Mouse (Mus musculus): Measurements from ENCODE around the gene Meis1. TPM values are rescaled to one million over a fixed set of nuclear protein-coding genes. Genes with fewer than 3 reads are reported as not detected.

Meis1 gene
- polyA plus RNA-seq, 1 experiment, result not detected

- H3K4me1 ChIP-seq (ENCODE audit: control insufficient read depth, insufficient read depth, low read length), result 0 out of 2 replicates have a peak, but pooled peaks cover 4% of the 10 kb centered on the region
- no peak overlapping the region for H3K27ac ChIP-seq (ENCODE audit: insufficient read depth, low read depth, low read length)
- TF ChIP-seq POLR2A (IDR thresholded peaks at IDR 0.05; ENCODE audit: insufficient read depth, low read depth, low read length) (no peak), CTCF (IDR thresholded peaks at IDR 0.05; ENCODE audit: insufficient read depth, low read depth, low read length) (no peak)
- no peak overlapping the region for H3K4me3 ChIP-seq (ENCODE audit: insufficient read depth, low read depth, low read length)
- WGBS, result 82% methylated on average over 7 of the region's 7 CpGs
Observed at GRCm38 (mm10) chr11:18983294-18983693, 35.5 kb downstream of the Meis1 start.

- TF ChIP-seq POLR2A (IDR thresholded peaks at IDR 0.05; ENCODE audit: insufficient read depth, low read depth, low read length) (no peak), CTCF (IDR thresholded peaks at IDR 0.05; ENCODE audit: insufficient read depth, low read depth, low read length) (no peak)
- Histone ChIP-seq H3K27ac (ENCODE audit: insufficient read depth, low read depth, low read length) (no peak overlapping the region), H3K4me1 (ENCODE audit: control insufficient read depth, insufficient read depth, low read length) (0 out of 2 replicates have a peak, but pooled peaks cover 4% of the 10 kb centered on the region), H3K4me3 (ENCODE audit: insufficient read depth, low read depth, low read length) (no peak overlapping the region)
- 56% methylated on average over 3 of the region's 3 CpGs for WGBS
Observed at GRCm38 (mm10) chr11:18982331-18982730, 36.5 kb downstream of the Meis1 start.

- TF ChIP-seq POLR2A (IDR thresholded peaks at IDR 0.05; ENCODE audit: insufficient read depth, low read depth, low read length) (no peak), CTCF (IDR thresholded peaks at IDR 0.05; ENCODE audit: insufficient read depth, low read depth, low read length) (no peak)
- no peak overlapping the region for H3K4me3 ChIP-seq (ENCODE audit: insufficient read depth, low read depth, low read length)
- H3K27ac ChIP-seq (ENCODE audit: insufficient read depth, low read depth, low read length), result no peak overlapping the region
- H3K4me1 ChIP-seq (ENCODE audit: control insufficient read depth, insufficient read depth, low read length), result 0 out of 2 replicates have a peak, but pooled peaks cover 4% of the 10 kb centered on the region
- WGBS, result 41% methylated on average over 4 of the region's 4 CpGs
Observed at GRCm38 (mm10) chr11:18981367-18981766, 37.4 kb downstream of the Meis1 start.

DNA sequence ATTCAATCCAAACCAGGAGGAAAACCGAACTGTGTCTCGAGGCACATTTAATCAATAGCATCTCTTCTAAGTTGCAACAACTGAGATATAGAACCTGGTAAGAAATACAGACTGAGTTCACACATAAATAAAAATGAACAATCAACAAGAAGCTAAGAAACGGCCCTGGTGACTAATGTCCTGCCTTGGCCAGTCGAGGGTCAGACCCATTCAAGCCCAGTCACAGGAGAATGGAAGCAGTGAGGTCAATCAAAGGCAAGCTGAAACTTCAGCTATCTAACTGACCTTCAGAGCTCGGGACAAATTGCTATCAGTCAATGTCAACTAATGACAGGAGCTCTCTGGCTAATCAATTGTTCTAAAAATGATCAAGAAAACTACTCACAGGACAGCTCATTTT lies 38.2 kb downstream of the Meis1 start:
- TF ChIP-seq POLR2A (IDR thresholded peaks at IDR 0.05; ENCODE audit: insufficient read depth, low read depth, low read length), result no peak
- TF ChIP-seq CTCF (IDR thresholded peaks at IDR 0.05; ENCODE audit: insufficient read depth, low read depth, low read length), result no peak

DNA sequence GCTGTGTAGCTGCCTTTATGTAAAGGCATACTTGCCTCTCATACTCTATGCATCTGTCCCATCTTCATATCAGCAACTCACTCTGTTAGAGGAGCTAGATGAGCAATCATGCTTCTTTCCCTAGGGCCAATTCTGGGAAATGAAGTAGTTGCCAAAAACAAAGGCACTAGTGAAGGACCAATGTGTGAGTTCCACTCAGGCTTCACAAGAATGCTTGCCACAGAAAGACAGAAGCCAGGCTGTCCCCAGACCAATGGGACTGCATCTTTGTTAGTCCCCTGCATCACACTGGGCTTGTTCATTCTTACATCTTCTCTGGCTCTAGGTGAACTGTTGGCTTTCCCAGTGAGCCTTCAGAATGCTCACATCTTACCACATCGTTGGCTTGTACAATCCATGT lies 43.7 kb downstream of the Meis1 start:
- no peak for TF ChIP-seq POLR2A (IDR thresholded peaks at IDR 0.05; ENCODE audit: insufficient read depth, low read depth, low read length)
- no peak for TF ChIP-seq CTCF (IDR thresholded peaks at IDR 0.05; ENCODE audit: insufficient read depth, low read depth, low read length)
- Histone ChIP-seq H3K4me3 (ENCODE audit: insufficient read depth, low read depth, low read length) (no peak overlapping the region), H3K4me1 (ENCODE audit: control insufficient read depth, insufficient read depth, low read length) (no peaks in the 10 kb centered on the region), H3K27ac (ENCODE audit: insufficient read depth, low read depth, low read length) (no peak overlapping the region)
- WGBS, result 92% methylated on average over 1 of the region's 1 CpGs

More for the DNA sequence above, 38.2 kb downstream of the Meis1 start:
- 51% methylated on average over 5 of the region's 5 CpGs for WGBS
- H3K4me1 ChIP-seq (ENCODE audit: control insufficient read depth, insufficient read depth, low read length), result 0 out of 2 replicates have a peak, but pooled peaks cover 4% of the 10 kb centered on the region
- H3K4me3 ChIP-seq (ENCODE audit: insufficient read depth, low read depth, low read length), result no peak overlapping the region
- H3K27ac ChIP-seq (ENCODE audit: insufficient read depth, low read depth, low read length), result no peak overlapping the region

DNA sequence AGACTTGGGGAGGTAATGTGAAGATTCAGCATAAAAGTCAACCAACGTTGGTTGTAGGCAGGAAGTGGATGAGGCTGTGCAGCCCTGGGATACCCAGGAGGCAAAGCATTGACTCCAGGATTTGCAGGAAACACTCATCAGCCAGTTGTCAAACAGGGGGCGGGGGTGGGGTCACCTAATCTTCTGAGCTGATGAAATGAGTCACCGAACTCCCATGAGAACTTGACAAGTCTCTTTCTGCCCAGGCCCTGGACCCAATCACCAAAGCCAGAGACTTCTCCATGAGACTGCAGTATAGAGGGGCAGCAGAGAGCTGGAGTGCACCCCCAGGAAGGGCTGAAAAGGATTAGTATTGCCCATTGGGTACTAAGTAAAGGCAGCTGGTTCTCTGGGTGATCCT lies 45.0 kb downstream of the Meis1 start:
- TF ChIP-seq POLR2A (IDR thresholded peaks at IDR 0.05; ENCODE audit: insufficient read depth, low read depth, low read length), result no peak
- no peak for TF ChIP-seq CTCF (IDR thresholded peaks at IDR 0.05; ENCODE audit: insufficient read depth, low read depth, low read length)
- Histone ChIP-seq H3K27ac (ENCODE audit: insufficient read depth, low read depth, low read length) (no peak overlapping the region), H3K4me3 (ENCODE audit: insufficient read depth, low read depth, low read length) (no peak overlapping the region), H3K4me1 (ENCODE audit: control insufficient read depth, insufficient read depth, low read length) (peaks cover 2% of the 10 kb centered on the region)
- 62% methylated on average over 3 of the region's 3 CpGs for WGBS

- H3K4me3 ChIP-seq (ENCODE audit: insufficient read depth, low read depth, low read length), result no peak overlapping the region
- TF ChIP-seq POLR2A (IDR thresholded peaks at IDR 0.05; ENCODE audit: insufficient read depth, low read depth, low read length) (no peak), CTCF (IDR thresholded peaks at IDR 0.05; ENCODE audit: insufficient read depth, low read depth, low read length) (no peak)
- peaks cover 2% of the 10 kb centered on the region for H3K4me1 ChIP-seq (ENCODE audit: control insufficient read depth, insufficient read depth, low read length)
- no peak overlapping the region for H3K27ac ChIP-seq (ENCODE audit: insufficient read depth, low read depth, low read length)
Observed at GRCm38 (mm10) chr11:18972968-18973367, 45.8 kb downstream of the Meis1 start.

GRCm38 (mm10) chr11:18971551-18971950 lies 47.2 kb downstream of the Meis1 start:
- peaks cover 2% of the 10 kb centered on the region for H3K4me1 ChIP-seq (ENCODE audit: control insufficient read depth, insufficient read depth, low read length)
- WGBS, result 39% methylated on average over 3 of the region's 3 CpGs

DNA sequence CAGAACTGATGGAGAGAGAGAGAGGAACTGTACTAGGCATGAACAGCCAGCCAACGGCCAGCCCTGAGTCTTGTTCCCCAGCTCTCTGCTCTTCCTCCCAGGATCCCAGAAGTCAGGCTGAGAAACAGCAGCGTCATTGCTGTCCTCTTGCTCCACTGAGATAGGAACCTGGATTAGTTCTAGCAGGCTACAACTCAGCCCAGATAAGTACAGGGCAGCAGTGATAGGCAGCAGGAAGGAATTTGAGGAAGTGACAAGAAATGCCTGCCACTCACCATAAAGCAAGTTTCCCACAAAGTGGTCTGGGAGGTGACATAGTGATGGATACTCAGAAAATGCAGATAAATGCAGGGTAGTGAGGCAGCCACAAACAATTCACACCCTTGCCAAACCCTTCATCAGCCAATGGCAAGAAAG lies 48.9 kb downstream of the Meis1 start:
- no peak overlapping the region for H3K4me3 ChIP-seq (ENCODE audit: insufficient read depth, low read depth, low read length)
- no peak for TF ChIP-seq CTCF (IDR thresholded peaks at IDR 0.05; ENCODE audit: insufficient read depth, low read depth, low read length)
- no peak for TF ChIP-seq POLR2A (IDR thresholded peaks at IDR 0.05; ENCODE audit: insufficient read depth, low read depth, low read length)
- WGBS, result 73% methylated on average over 2 of the region's 2 CpGs
- H3K4me1 ChIP-seq (ENCODE audit: control insufficient read depth, insufficient read depth, low read length), result peaks cover 2% of the 10 kb centered on the region
- no peak overlapping the region for H3K27ac ChIP-seq (ENCODE audit: insufficient read depth, low read depth, low read length)

More at GRCm38 (mm10) chr11:18971551-18971950, 47.2 kb downstream of the Meis1 start:
- TF ChIP-seq CTCF (IDR thresholded peaks at IDR 0.05; ENCODE audit: insufficient read depth, low read depth, low read length), result no peak
- TF ChIP-seq POLR2A (IDR thresholded peaks at IDR 0.05; ENCODE audit: insufficient read depth, low read depth, low read length), result no peak
- Histone ChIP-seq H3K4me3 (ENCODE audit: insufficient read depth, low read depth, low read length) (no peak overlapping the region), H3K27ac (ENCODE audit: insufficient read depth, low read depth, low read length) (no peak overlapping the region)

DNA sequence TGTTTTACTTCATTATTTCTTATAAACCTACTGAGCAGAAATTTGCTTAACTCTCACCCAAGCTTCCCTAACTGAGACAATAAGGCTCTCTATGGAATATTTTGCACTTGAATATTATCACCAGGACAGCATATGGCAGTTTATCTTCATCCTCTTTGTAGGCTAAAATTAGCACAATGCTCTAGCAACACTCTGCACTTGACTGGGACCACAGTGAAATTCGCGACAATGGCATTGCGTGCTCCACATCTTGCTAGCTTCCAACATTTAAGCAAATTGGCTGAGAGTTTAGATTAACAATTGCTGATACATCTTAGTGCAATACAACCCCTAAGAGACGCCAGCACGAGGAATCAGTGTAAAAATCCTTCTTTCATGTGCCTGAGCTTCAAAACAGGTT lies 54.4 kb downstream of the Meis1 start:
- WGBS, result 41% methylated on average over 5 of the region's 5 CpGs
- Histone ChIP-seq H3K4me1 (ENCODE audit: control insufficient read depth, insufficient read depth, low read length) (peaks cover 2% of the 10 kb centered on the region; the same call in 1 of the 2 replicates), H3K27ac (ENCODE audit: insufficient read depth, low read depth, low read length) (no peak overlapping the region), H3K4me3 (ENCODE audit: insufficient read depth, low read depth, low read length) (no peak overlapping the region)
- TF ChIP-seq POLR2A (IDR thresholded peaks at IDR 0.05; ENCODE audit: insufficient read depth, low read depth, low read length) (no peak), CTCF (IDR thresholded peaks at IDR 0.05; ENCODE audit: insufficient read depth, low read depth, low read length) (no peak)
